Mouse (Mus musculus) cortical plate, adult 2 months (tissue): ENCODE results near the gene Susd2. TPM values are rescaled to one million over a fixed set of nuclear protein-coding genes. Genes with fewer than 3 reads are reported as not detected.
A peak's percentile ranks its signal among the peaks of the same experiment; 100 is the strongest.

Source experiments
- H3K27ac ChIP-seq: fragments of 200-500 bp; 2 replicates; pipeline ENCODE4 v1.5.1; 2012; ENCODE audit warnings: low read length, control low read depth, inconsistent platforms; ENCODE audit not compliant: insufficient read depth
- H3K4me1 ChIP-seq: fragments of 200-500 bp; 2 replicates; pipeline ENCODE4 v1.6.1; 2011; ENCODE audit warnings: low read length; ENCODE audit not compliant: control insufficient read depth, insufficient read depth
- H3K4me3 ChIP-seq: fragments of 200-500 bp; 2 replicates; pipeline ENCODE4 v1.5.1; 2011; ENCODE audit warnings: mild to moderate bottlenecking, low read length, control low read depth; ENCODE audit not compliant: insufficient read depth
- CTCF ChIP-seq: fragments of 200-500 bp; IDR thresholded peaks from 2 replicates; pipeline ENCODE4 v1.5.1; 2011; ENCODE audit warnings: mild to moderate bottlenecking, control low read depth, low read length; ENCODE audit not compliant: insufficient read depth; ENCODE audit errors: extremely low read depth
- POLR2A ChIP-seq: fragments of 200-500 bp; IDR thresholded peaks from 2 replicates; pipeline ENCODE4 v1.6.1; 2011; ENCODE audit warnings: mild to moderate bottlenecking, low read length, control low read depth; ENCODE audit not compliant: insufficient read depth; ENCODE audit errors: extremely low read depth
- polyA plus RNA-seq: library from polyadenylated mRNA; depleted of rRNA; stranded (reverse); fragments of >200 nt; gene quantifications from 2 replicates; pipeline ENCODE4 v1.2.3, GENCODE M21; 2012; rRNA removed

Susd2 gene
- polyA plus RNA-seq, 1 experiment, result 10.9 TPM

DNA sequence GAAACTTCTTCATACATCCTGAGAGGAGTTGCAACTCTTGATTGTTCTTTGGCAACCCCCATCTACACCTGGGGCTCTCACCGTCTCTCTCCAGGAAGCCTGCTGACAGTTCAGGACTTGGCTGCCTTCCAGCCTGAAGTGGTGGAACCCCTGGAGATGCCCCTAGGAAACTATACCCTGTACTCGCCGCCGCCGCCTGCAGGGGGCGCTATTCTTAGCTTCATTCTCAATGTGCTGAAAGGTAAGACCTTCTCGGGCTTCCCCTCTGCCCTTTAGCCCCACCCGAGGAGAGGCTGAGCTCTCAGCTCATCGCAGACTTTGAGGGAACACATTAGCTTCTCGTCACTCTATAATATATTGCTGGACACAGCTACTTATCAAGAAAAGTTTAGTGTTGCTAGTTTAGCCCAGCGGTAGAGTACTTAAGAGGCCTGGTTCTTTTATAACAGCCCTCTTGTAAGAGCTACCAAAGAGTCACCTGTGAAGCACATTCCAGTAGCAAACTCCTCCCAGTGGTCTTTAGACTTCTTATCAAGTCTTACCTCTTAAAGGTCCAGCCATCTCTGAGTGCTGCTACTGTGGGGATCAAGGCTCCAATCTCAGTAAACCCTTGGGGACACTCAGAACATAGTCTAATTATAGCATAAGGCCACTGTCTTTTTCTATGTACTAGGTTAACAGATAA lies 38.5 kb downstream of the Susd2 start:
- no peak overlapping the region for H3K4me3 ChIP-seq
- H3K27ac ChIP-seq, result no peak overlapping the region
- no peaks in the 10 kb centered on the region for H3K4me1 ChIP-seq
- 0 out of 2 replicates have a peak, but pooled peaks have one; percentile 2 for TF ChIP-seq CTCF
- TF ChIP-seq POLR2A, result no peak

GRCm38 (mm10) chr10:75600189-75600730 lies 43.5 kb downstream of the Susd2 start:
- Histone ChIP-seq H3K4me1 (no peaks in the 10 kb centered on the region), H3K27ac (no peak overlapping the region), H3K4me3 (no peak overlapping the region)
- TF ChIP-seq CTCF (no peak), POLR2A (no peak)

- H3K27ac ChIP-seq, result no peak overlapping the region
- no peaks in the 10 kb centered on the region for H3K4me1 ChIP-seq
- TF ChIP-seq POLR2A (no peak), CTCF (no peak)
Measured at GRCm38 (mm10) chr10:75595981-75596380, 47.8 kb downstream of the Susd2 start.

DNA sequence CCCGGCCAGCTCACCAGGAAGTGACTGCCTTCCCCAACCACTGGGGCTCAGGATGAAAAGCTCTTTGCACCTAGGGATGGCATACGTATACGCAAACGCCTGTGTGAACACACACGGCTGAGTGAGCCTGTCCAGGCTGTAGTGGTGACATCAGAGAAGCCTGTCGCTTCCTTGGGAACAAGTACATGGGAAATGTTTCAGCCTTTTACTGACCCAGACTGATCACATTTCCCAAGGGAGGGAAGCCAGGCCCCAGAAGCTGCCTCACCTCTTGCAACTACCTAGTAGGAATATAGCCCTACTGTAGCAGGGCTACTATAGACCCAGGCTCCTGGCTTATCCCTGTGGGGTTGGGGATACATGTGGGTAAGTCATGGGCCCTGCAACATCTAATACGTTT lies 51.2 kb downstream of the Susd2 start:
- H3K4me1 ChIP-seq, result no peaks in the 10 kb centered on the region
- no peak overlapping the region for H3K4me3 ChIP-seq
- no peak for TF ChIP-seq CTCF
- TF ChIP-seq POLR2A, result no peak
- no peak overlapping the region for H3K27ac ChIP-seq

More at GRCm38 (mm10) chr10:75595981-75596380, 47.8 kb downstream of the Susd2 start:
- no peak overlapping the region for H3K4me3 ChIP-seq

DNA sequence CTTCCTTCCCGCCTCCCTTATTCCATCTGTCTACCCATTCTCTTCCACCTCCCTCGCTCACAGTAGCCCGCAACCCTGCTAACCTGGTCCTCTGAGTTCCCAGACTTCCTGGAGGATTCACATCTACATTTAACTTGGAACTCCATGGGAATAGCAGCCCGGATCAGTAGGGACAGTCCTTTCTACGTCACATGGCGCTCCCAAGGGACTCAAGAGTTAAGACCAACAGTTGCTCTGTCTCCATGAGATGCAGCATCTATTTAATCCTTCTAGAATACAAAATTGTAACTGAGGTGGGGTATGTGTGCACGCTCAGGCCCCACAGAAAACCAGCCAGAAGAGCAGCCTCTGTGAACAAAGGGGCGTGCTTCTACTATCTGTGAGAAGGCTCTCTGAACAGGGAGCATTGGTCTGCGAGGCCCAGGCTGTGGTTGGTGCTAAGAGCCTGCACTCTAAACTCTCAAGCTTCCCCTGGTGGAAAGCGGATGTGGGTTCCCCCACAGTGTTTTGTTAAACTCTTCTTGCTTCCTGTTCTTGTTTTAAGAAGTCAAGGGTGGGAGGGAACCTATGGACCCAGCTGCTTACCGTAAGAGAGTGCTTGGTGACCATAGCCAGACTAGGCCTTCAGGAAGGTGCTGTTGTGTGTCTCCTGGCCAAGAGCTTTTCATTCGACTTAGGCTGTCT lies 52.5 kb downstream of the Susd2 start:
- no peak overlapping the region for H3K4me3 ChIP-seq
- no peaks in the 10 kb centered on the region; the same call in 1 of the 2 replicates for H3K4me1 ChIP-seq
- TF ChIP-seq CTCF (no peak), POLR2A (no peak)
- no peak overlapping the region for H3K27ac ChIP-seq

- H3K4me1 ChIP-seq, result no peaks in the 10 kb centered on the region; the same call in 1 of the 2 replicates
- 0 out of 2 replicates have a peak overlapping the region, but pooled peaks have one; percentile 3 for H3K27ac ChIP-seq
- H3K4me3 ChIP-seq, result 0 out of 2 replicates have a peak overlapping the region, but pooled peaks have one; percentile 3
- TF ChIP-seq POLR2A, result no peak
- no peak for TF ChIP-seq CTCF
Measured at GRCm38 (mm10) chr10:75589651-75590050, 54.2 kb downstream of the Susd2 start.

GRCm38 (mm10) chr10:75589129-75589528 lies 54.7 kb downstream of the Susd2 start, which contains the start of gene Ggt5:
TSS of gene Ggt5 (plus strand) at chr10:75589340.
- Histone ChIP-seq H3K27ac (0 out of 2 replicates have a peak within 1 kb of the TSS, but pooled peaks have one; percentile 3), H3K4me3 (0 out of 2 replicates have a peak within 1 kb of the TSS, but pooled peaks have one; percentile 3), H3K4me1 (no peaks in the 10 kb centered on the region; the same call in 1 of the 2 replicates)
- TF ChIP-seq CTCF (no peak), POLR2A (no peak)

GRCm38 (mm10) chr10:75588336-75588735 lies 55.5 kb downstream of the Susd2 start:
- H3K27ac ChIP-seq, result no peak overlapping the region
- no peak for TF ChIP-seq CTCF
- no peak for TF ChIP-seq POLR2A
- no peaks in the 10 kb centered on the region; the same call in 1 of the 2 replicates for H3K4me1 ChIP-seq
- H3K4me3 ChIP-seq, result no peak overlapping the region

DNA sequence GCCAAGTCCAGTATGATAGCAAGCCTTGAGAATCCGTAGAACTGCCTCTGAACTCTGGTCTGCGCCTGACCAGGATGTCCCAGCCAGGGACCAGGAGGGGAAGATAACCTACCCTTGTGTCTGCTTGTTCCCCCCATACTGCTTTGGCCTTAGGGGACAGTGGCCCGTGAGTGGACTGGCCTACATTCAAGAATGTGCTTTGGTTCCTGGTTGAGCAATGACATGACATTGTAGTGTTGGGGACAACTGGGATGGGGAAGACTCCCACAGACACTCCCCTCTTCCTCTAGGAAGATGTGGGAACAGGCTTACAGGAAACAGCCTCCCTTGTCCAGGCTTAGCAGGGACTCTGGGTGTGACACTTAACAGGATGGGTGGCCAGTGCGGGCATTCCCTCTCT lies 56.0 kb downstream of the Susd2 start:
- no peaks in the 10 kb centered on the region; the same call in 1 of the 2 replicates for H3K4me1 ChIP-seq
- no peak overlapping the region for H3K4me3 ChIP-seq
- no peak overlapping the region for H3K27ac ChIP-seq
- TF ChIP-seq POLR2A (no peak), CTCF (no peak)

Other genes with a start within 250 kb of the Susd2 start
- gene Upb1, start 242.9 kb downstream of the Susd2 start, polyA plus RNA-seq, result 0.31 TPM in 1 of 2 replicates, not detected in the other
- 43.7 and 44.6 TPM in 2 replicates for gene Snrpd3, start 126.5 kb downstream of the Susd2 start, polyA plus RNA-seq
- gene Gucd1, start 126.0 kb downstream of the Susd2 start, polyA plus RNA-seq, result 14.3 and 16.0 TPM in 2 replicates
- 8.9 and 9.9 TPM in 2 replicates for gene Lrrc75b, start 83.7 kb downstream of the Susd2 start, polyA plus RNA-seq
- 3.8 and 4.7 TPM in 2 replicates for gene Ggt1, start 82.4 kb downstream of the Susd2 start, polyA plus RNA-seq
- gene Ggt5, start 54.7 kb downstream of the Susd2 start, polyA plus RNA-seq, result 4.9 and 5.8 TPM in 2 replicates
- 55.0 and 57.8 TPM in 2 replicates for gene Cabin1, start 120.3 kb upstream of the Susd2 start, polyA plus RNA-seq
- gene Ddt, start 129.4 kb upstream of the Susd2 start, polyA plus RNA-seq, result 85.2 and 90.3 TPM in 2 replicates
- gene Gm20441, start 136.9 kb upstream of the Susd2 start, polyA plus RNA-seq, result not detected in 2 replicates
- gene Gstt3, start 137.4 kb upstream of the Susd2 start, polyA plus RNA-seq, result 4.1 and 4.7 TPM in 2 replicates
- 28.9 and 31.7 TPM in 2 replicates for gene Gstt1, start 154.6 kb upstream of the Susd2 start, polyA plus RNA-seq
- not detected in 2 replicates for gene Gstt4, start 178.5 kb upstream of the Susd2 start, polyA plus RNA-seq
- gene Gstt2, start 193.4 kb upstream of the Susd2 start, polyA plus RNA-seq, result 15.6 and 17.1 TPM in 2 replicates
- 1,035 and 1,146 TPM in 2 replicates for gene Mif, start 216.2 kb upstream of the Susd2 start, polyA plus RNA-seq
- 4.5 and 5.9 TPM in 2 replicates for gene Derl3, start 249.4 kb upstream of the Susd2 start, polyA plus RNA-seq